Mouse (Mus musculus): ENCODE data around the gene Hdac6.

DNA sequence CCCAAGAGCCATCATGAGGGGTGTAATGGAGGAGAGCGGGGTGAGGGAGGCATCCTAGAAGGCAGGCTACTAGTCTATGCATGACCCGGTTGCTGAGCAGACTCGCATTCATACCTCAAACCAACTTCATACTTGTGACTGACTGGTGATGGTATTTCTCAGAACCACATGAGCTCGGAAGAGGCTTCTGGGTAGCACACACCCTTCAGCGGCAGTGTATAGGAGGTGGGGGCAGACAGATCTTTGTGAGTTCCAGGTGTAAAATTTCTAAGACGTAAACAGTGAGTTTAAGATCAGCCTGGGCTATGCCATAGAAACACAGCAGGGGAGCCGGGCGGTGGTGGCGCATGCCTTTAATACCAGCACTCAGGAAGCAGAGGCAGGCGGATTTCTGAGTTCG lies 30.2 kb upstream of the Hdac6 start, which contains the start of gene Gata1:
- TF ChIP-seq CTCF (conservative IDR thresholded peaks at IDR 0.05; ENCODE audit: insufficient read depth, insufficient read length, low read depth, low read length), result no peak
- TF ChIP-seq POLR2A (IDR thresholded peaks at IDR 0.05; ENCODE audit: low read depth, low read length), result no peak
